Comparison of ENCODE assay signal across 8 mouse cellular contexts in the genomic region with DNA sequence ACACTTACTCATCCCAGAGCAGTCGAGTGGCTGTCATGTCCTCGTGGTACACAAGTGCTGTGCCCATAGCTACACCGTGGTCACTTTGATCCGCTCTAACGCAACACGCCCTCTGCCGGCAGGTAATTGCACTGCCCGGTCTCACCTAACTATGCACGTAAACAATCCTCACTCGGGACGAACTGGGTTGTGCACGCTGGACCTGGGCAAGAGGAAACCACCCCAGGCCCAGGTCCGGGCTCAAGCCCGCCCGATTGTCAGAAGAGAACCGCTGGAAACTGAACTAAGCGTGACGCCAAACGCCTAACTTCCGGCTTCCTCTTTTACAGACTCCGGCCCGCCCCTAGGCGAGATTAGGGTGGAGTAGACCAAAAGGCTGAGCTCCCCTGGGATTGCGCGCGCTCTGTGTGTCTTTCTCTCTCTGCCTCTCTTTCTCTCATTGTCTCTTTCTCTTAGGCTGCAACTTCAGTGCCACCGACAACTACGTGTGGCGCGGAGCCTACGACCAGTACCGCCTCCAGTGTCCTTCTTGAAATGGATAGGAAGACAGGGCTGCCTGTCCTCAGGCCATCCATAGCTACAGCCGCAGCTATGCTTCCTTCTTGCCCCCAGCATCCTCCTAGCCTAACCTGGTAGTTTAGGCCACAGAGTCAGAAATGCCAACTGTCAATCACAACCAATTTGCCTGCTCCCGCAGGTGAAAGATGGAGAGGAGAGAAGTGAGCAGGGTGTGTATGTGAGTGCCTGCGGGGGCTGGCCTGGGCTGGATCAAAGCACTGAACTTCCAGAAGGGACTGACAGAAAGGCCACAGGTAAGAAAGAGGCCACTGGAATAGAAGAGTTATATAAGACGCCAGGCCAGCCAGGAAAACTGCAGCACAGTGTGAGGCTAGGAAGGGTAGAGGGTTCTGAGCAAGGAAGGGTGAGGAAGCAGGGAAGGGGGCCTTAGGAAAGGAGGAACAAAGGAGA. TPM values are rescaled to one million over a fixed set of nuclear protein-coding genes. Genes with fewer than 3 reads are reported as not detected.
DNase-seq lines count a peak whose midpoint lies in the region; ATAC-seq and TF ChIP-seq lines count a peak whose summit lies in the region.

TSS of gene Hdac10 (minus strand) at position 319 of the 969 bp plus-strand sequence.

- peak within 1 kb of the TSS; percentile 63 for H3K9ac ChIP-seq in hindbrain, postnatal 0 days (replicated peaks; ENCODE audit: low read length)

- no peaks in the 10 kb centered on the region for H3K9me3 ChIP-seq in hindbrain, postnatal 0 days (ENCODE audit: low read length)

- peak; percentile 55; the same call in 1 of the 2 replicates for TF ChIP-seq POLR2A in cortical plate, adult 2 months (IDR thresholded peaks at IDR 0.05; ENCODE audit: extremely low read depth, insufficient read depth, low read length)

- no peaks in the 10 kb centered on the region for H3K36me3 ChIP-seq in hindbrain, postnatal 0 days (ENCODE audit: insufficient read depth, low read length)
- no peaks in the 10 kb centered on the region for H3K36me3 ChIP-seq in macrophage (ENCODE audit: inconsistent target)

- peak within 1 kb of the TSS; percentile 38 for H3K27ac ChIP-seq in cortical plate, adult 2 months (ENCODE audit: insufficient read depth, low read length)
- H3K27ac ChIP-seq in hindbrain, postnatal 0 days, result peak within 1 kb of the TSS; percentile 76
- peak within 1 kb of the TSS; percentile 95 for H3K27ac ChIP-seq in left cerebral cortex, adult 2 months
- H3K27ac ChIP-seq in macrophage, result peak within 1 kb of the TSS; percentile 65

- no peaks in the 10 kb centered on the region for H3K27me3 ChIP-seq in hindbrain, postnatal 0 days (ENCODE audit: insufficient read depth, low read length)

- peak; percentile 91 for ATAC-seq in hindbrain, postnatal 0 days

- no peaks in the 10 kb centered on the region; the same call in 1 of the 2 replicates for H3K79me2 ChIP-seq in macrophage (ENCODE audit: inconsistent target)

- H3K4me1 ChIP-seq in cortical plate, adult 2 months (ENCODE audit: control insufficient read depth, insufficient read depth, low read length), result peaks cover 3% of the 10 kb centered on the region; the same call in 1 of the 2 replicates
- peaks cover 13% of the 10 kb centered on the region for H3K4me1 ChIP-seq in hindbrain, postnatal 0 days (ENCODE audit: insufficient read depth, low read length)

- peak; percentile 83 for DNase-seq in adipocyte (ENCODE audit: low spot score)
- DNase-seq in gastrocnemius, adult 8-10 months (ENCODE audit: low spot score in 2 of 2), result peak; percentile 82 to 85
- DNase-seq in hindbrain, postnatal 0 days (ENCODE audit: low spot score), result peak; percentile 91
- peak; percentile 81 to 86 for DNase-seq in left cerebral cortex, adult 2 months (ENCODE audit: extremely low spot score in 1 of 2, low spot score in 2 of 2)
- peak; percentile 73 for DNase-seq in retina, postnatal 7 days (ENCODE audit: low read depth, low spot score)
- peak; percentile 85 for DNase-seq in urinary bladder, postnatal 14 days (ENCODE audit: low spot score)

- peak within 1 kb of the TSS; percentile 78 for H3K4me2 ChIP-seq in hindbrain, postnatal 0 days (ENCODE audit: low read depth, low read length)

- intact Hi-C loops in left cerebral cortex, adult 2 months (cut with DNase I), result loop anchor here (2.0 kb wide), 1 partner anchor 82 kb away; the partner anchor contains the start of gene Ppp6r2

- WGBS in hindbrain, postnatal 0 days, result 3% methylated on average over 36 of the region's 36 CpGs
- WGBS in macrophage (ENCODE audit: missing documents), result 7% methylated on average over 36 of the region's 36 CpGs

- peak; percentile 88 for TF ChIP-seq CTCF in cortical plate, adult 2 months (IDR thresholded peaks at IDR 0.05; ENCODE audit: extremely low read depth, insufficient read depth, low read length)
- TF ChIP-seq CTCF in hindbrain, postnatal 0 days (IDR thresholded peaks at IDR 0.05; ENCODE audit: low read depth), result peak; percentile 95
- TF ChIP-seq CTCF in left cerebral cortex, adult 2 months (IDR thresholded peaks at IDR 0.05), result peak; percentile 90

- peak within 1 kb of the TSS; percentile 57 for H3K4me3 ChIP-seq in cortical plate, adult 2 months (ENCODE audit: insufficient read depth, low read length)
- H3K4me3 ChIP-seq in hindbrain, postnatal 0 days (ENCODE audit: low read length), result peak within 1 kb of the TSS; percentile 58
- H3K4me3 ChIP-seq in left cerebral cortex, adult 2 months, result peak within 1 kb of the TSS; percentile 62
- peak within 1 kb of the TSS; percentile 64 for H3K4me3 ChIP-seq in macrophage (ENCODE audit: inconsistent target)

RNA-seq across cellular contexts. Expression of gene Hdac10, which starts in this region (rescaled TPM):
- 31.3 and 36.0 TPM in 2 replicates for polyA plus RNA-seq in cortical plate, adult 2 months (2012; rRNA removed)
- total RNA-seq in gastrocnemius, adult 8-10 months (2022), result 1 to 10 TPM; 5.4 to 8.2 (median 7.2) TPM
- total RNA-seq in hindbrain, postnatal 0 days (2014; rRNA removed), result 23.5 and 27.1 TPM in 2 replicates
- polyA plus RNA-seq in hindbrain, postnatal 0 days (2015; fragmentation: Nextera tagmentation; extraction: Ambion mirVana), result 19.0 and 19.8 TPM in 2 replicates
- total RNA-seq in left cerebral cortex, adult 2 months (2021), result 10 to 100 TPM; 16.8 to 17.3 TPM
- total RNA-seq in macrophage (2018; cell fraction: chromatin; rRNA removed), result 10 to 100 TPM in 24 of 26 experiments, 1 to 10 TPM in 2; 7.6 to 59.0 (median 28.6) TPM
- 1 to 10 TPM; 3.4 to 6.7 (median 4.6) TPM for total RNA-seq in macrophage (2018; cell fraction: cytosol; rRNA removed)
- 10 to 100 TPM in 18 of 26 experiments, 1 to 10 TPM in 8; 3.6 to 35.8 (median 16.6) TPM for total RNA-seq in macrophage (2018; cell fraction: nucleus; rRNA removed)
- polyA plus RNA-seq in macrophage (2018), result 3.9 to 7.2 TPM (median 5.5 TPM) in 3 replicates

Comparison
In these comparisons a context has a peak if more than half of its experiments do, and no peak if none do; other contexts are left out.
1. Peak in every context shown above with its lines: DNase-seq, ATAC-seq, H3K4me3 ChIP-seq and H3K27ac ChIP-seq.
2. H3K27ac ChIP-seq: peak in every context shown above with its lines; median percentile 95 in left cerebral cortex, adult 2 months; 76 in hindbrain, postnatal 0 days; 65 in macrophage; 38 in cortical plate, adult 2 months.